Mouse (Mus musculus) heart, adult 9 months (tissue): ENCODE measurements around the gene Pdk1.
A peak's percentile ranks its signal among the peaks of the same experiment; 100 is the strongest.

Experiments
- DNase-seq, 2 experiments: peaks; one replicate each; pipeline ENCODE4 v3.0.0; 2022; ENCODE audit warnings: low spot score in 2 of 2

Gene Pdk1

GRCm38 (mm10) chr2:71872801-71873443, at the start of gene Pdk1:
Gene Pdk1, plus strand, starts transcription at chr2:71873224.
- peak; percentile 95 to 98 for DNase-seq

DNA sequence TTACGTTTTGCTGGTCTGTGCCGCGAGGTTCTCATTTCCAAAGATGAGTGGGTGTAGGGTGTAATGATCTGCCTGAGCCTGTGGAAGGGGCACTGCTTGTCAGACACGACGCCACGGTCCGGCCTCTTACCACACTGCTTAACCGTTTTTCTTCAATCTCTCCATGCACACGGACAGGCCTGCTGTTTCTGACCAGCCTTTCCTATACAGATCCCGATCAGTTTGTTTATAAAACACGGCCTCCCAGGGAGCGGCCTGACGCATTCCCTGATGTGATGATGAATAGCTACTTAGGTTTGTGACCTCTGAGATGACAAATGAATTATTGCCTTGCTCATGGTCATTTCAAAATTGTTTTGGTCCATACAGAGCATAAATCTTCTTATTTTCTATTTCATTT, 48.9 kb upstream of the Pdk1 start:
- no peak for DNase-seq

DNA sequence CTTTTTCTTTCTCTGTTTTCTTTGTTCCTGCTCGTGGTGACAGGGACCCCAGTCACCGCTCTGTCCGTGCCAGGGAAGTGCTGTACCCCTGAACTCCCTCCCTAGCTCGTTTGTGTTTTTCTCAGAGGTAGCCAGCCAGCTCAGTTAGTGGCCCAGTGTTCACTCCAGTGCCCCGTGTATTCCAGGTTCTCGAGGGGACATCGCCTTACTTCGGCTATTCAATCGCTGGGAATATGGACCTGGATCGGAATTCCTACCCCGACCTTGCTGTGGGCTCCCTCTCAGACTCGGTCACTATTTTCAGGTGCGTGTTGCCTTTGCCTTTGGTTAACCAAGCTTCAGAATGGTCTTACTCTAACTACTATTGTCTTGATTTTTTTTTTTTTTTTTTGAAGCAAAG, 45.3 kb upstream of the Pdk1 start:
- no peak for DNase-seq

GRCm38 (mm10) chr2:71828928-71829327, 44.1 kb upstream of the Pdk1 start:
- no peak for DNase-seq

GRCm38 (mm10) chr2:71833626-71834025, 39.4 kb upstream of the Pdk1 start:
- no peak for DNase-seq

DNA sequence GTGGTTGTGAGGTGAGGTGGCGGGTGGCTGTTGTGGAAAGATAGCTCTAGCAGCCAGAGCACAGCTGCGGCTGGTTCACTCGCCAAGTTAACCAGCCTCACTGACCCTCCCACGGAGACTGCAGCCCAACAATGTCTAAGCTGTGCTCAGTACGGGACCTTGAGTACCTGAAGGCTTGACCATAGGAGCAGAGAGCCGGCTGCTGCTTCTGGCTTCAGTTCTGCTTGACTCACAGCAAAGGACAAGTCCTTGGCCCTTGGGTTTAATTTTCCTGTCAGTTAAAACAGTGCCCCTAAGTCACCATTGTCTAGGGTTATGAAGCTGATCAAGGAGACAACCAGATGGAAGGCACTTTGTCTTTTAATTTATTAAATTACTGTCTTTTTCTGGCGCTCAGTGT, 38.7 kb upstream of the Pdk1 start:
- no peak for DNase-seq

- no peak for DNase-seq
Observed at GRCm38 (mm10) chr2:71835556-71835955, 37.5 kb upstream of the Pdk1 start.

GRCm38 (mm10) chr2:71836232-71836631, 36.8 kb upstream of the Pdk1 start:
- DNase-seq = no peak

GRCm38 (mm10) chr2:71837261-71837660, 35.8 kb upstream of the Pdk1 start:
- DNase-seq = no peak

DNA sequence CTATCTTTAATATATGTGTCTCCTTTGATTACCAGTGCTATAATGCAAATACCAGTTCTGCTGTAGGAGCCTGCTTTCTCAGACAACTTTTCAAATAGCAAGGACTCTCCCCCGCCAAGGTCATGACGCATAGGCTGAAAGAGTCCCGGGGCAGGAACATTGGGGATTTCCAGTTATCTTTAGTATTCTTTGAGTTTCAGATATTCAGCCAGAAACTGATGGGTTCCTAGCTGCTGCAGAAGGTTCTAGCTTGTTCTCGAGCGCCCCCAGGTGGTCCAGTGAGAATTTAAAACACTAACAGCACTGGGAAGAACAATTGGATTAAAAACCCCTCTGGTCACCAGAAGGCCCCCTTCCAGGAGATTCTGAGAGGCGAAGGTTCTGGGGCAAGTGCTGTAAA, 35.2 kb upstream of the Pdk1 start:
- peak in 1 of 2 experiments; percentile 52 for DNase-seq

- peak in 1 of 2 experiments; percentile 23 for DNase-seq
Observed at GRCm38 (mm10) chr2:71843316-71843715, 29.7 kb upstream of the Pdk1 start.

- no peak for DNase-seq
Observed at GRCm38 (mm10) chr2:71844906-71845305, 28.1 kb upstream of the Pdk1 start.

DNA sequence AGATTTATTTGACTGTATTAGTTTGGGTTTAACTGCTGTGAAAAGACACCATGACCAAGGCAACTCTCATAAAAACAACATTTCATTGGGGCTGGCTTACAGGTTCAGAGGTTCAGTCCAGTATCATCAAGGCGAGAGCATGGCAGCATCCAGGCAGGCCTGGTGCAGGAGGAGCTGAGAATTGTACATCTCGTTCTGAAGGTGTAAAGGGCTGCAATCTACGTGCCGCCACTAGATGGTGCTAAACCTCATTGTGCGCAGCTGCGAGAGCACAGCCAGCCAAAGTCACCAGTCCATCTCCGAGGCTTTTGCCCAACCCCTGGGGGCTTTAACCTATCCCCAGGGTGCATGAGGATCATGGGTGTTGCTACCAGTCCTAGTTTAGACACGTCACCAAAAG, 20.9 kb upstream of the Pdk1 start:
- DNase-seq = peak in 1 of 2 experiments; percentile 37

DNA sequence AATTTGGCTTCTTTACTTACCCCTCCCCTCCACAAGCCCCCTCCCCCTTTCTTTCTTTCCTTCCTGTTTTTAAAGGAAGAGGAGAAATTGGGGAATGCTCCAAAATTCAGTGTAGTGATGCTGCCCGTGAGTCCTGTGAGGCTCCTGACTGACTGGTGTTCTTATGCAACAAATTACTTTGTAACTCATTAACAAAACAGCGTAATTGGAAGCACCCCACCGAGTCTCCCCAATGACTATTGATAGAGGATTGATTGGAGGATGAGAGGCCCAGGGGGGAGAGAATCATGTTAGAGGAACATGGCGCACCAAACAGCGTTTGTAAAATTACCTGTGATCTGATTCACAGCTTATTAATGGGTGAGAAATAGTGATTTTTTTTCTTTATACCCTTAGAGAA, 17.9 kb upstream of the Pdk1 start:
- DNase-seq = no peak

- no peak for DNase-seq
Observed at GRCm38 (mm10) chr2:71863531-71864173, 9.4 kb upstream of the Pdk1 start.

DNA sequence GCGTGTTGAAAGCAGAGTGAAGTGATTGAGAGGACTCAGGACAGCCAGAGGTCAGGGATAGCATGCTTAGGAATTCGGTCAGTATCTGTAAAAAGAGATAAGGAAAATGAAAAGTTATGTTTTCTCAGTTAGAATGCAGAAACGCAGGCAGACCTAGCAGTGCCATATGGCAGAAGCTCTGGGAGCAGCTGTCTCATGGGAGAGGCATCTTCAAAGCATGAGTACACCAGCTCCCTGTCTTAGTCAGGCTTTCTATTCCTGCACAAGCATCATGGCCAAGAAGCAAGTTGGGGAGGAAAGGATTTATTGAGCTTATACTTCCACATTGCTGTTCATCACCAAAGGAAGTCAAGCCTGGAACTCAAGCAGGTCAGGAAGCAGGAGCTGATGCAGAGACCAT, 8.0 kb upstream of the Pdk1 start:
- DNase-seq = no peak

DNA sequence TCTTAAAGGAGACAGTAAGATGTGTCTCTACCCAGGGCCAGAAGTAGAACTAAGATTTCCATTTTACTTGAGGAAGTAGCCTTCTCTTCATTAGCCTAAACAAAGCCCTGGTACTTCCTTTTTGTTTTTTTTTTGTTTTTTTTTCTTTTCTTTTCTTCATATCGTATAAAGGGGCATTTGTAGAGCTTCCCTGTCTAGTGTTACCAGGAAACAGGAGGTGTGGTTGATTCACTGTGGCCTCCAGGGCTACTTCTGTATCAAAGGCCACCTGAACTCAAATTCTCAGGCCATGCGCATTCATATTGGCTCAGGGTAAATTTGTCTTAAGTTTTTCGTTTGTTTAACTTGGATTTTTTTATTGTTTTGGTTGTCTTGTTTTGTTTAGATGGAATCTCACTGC, 7.1 kb upstream of the Pdk1 start:
- no peak for DNase-seq

DNA sequence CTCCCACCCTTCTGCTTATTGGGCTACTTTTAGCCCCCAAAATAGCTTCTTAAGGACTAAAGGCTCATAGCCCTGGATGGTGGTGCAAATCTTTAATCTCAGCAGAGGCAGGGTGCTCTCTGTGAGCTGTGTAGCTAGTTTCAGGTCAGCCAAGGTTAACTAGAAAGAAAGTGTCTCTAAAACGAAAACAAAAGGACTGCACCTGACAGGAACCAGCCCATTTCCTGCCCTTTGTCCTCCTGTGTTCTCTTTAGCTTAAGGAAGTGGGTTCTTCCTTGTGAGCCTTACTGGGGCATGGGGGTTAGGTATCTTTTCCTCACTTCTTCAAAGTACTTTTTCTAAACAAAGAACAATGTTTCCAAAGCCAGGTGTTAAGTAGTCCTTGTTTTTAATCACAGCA, 6.5 kb upstream of the Pdk1 start:
- peak in 1 of 2 experiments; percentile 16 for DNase-seq

DNA sequence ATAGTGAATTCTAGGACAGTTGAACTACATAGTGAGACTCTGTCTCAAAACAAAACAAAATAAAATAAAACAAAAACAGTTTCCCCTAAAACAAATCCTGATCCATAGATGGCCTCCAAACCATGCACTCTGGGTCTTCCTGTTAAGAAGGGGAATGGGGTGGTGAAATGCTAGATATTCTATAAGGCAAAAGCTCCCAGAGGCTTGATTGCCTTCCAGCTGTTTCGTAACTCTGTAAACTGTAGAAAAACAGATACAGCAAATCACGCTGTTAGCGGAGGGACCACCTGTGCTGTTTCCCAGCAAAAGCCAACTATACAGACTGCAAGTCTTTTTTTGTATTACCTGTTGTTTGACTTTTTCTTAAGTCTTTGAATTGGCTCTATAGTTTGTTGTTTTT, 6.0 kb upstream of the Pdk1 start:
- DNase-seq = no peak

DNA sequence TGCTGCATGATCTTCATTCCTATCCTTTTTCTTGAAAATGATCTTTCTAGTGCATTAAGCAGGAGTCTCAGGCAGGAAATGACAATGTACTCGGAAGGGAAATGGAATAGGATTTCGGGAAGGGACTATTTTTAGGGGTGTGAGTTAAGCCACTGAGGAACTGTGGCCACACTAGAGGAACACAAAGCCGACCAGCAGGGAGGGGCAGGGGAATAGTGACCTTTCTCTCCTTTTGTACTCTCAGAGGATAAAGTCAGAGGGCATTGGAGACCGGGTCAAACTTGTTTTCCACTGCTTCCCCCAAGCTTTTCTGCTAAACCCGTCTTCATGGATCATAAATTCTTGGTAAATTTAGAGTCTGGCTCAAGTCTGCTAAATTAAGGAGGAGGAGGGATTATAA, 5.5 kb upstream of the Pdk1 start:
- peak; percentile 62 to 67 for DNase-seq

DNA sequence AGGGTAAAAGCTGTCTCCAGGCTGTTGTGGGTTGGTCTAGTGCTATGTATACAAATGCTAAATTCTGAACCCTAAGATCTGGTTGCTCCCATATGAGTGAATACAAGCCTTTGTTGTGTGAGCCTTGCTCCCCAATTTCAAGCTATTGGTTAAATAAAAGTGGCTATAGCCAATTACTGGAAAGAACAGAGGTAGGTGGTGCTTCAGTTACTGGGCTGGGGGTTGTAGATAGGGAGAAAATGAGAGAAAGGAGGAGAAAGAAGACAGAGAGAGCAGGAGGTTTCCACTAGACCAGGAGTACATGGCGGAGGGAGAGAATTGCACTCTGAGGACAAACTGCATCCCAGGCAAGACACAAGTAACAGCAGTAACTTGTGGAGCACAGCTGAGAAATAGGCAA, 4.8 kb upstream of the Pdk1 start:
- DNase-seq = no peak

DNA sequence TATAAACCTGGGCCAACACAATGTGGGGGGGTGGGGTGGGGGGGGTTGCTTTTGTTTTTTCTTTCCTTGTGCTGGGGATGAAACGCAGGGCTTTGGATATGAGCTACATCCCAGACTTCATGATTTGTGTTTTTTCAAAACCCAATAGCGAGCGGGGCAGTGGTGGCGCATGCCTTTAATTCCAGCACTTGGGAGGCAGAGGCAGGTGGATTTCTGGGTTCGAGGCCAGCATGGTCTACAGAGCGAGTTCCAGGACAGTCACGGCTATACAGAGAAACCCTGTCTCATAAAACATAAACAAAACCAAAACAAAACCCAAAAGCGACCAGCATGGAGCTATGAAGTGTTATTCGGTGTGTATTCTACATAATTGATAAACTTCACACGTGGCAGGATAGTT, 883 bp upstream of the Pdk1 start:
- no peak for DNase-seq

DNA sequence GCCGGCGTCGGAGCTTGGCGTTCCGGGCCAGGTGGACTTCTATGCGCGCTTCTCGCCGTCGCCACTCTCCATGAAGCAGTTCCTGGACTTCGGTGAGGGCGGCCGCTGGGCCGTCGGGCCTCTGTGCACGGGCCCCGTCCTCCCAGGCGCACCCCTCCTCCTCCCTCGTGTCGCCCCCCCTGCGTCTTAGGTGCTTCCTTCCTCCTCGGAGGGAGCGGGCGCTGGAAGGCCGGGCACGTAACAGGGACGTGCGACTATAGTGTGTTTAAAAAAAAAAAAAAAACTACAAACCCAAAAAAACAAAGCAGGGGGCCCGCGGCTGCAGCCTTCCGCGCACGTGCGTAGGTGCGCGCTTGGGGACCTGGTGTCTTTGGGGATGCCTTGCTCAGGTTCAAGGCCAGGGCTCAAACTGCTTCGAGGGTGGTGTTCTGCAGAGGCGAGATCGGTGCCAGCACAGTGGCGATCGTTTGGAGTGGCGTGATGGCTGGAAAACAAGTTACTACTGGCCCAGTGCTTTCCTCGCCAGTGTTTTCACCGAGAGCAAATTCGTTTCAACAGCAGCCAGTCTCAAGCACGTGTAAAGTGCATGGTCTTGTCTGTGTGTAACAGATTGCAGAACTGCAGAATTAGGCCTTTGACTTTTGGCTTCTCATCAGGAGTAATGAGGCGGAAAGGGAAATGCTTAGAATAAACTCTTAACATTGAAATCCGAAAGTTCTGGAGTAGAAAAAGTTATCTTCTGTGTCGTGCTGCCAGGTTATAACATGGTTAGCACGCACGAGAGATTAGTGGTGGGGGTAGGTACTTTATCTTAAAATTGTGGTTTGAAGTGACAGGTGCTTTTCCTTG, 674 bp downstream of the Pdk1 start:
- peak; percentile 30 to 34 for DNase-seq
